Comparison of ENCODE assay signal across 8 mouse cellular contexts in the genomic region with DNA sequence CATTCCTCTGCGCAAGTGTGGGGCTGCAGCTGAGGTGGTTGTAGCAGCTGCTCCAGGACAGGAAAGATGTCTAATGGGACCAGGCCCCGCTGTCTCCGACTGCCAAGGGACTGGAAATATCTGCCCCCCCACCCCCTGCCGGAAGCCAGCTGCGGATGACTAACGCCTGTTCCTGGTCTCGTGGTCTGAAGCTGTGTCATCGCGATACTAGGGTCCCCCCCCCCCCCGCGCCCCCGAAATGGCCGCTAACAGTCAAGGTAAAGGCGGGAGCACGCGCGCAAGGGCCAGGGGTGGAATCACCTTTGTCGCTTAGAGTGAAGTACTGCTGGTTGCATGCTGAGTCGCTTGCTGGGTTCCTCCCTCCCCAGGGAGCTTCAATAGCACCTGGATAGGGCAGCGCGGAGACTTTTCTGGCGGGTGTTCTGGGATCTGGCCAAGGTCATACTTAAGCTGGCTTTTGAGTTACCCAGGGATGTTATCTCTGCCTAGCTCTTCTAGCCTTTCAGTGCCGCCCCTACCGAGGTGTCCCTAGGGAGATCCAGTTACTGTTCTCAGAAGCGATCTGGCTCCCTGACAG. TPM values are rescaled to one million over a fixed set of nuclear protein-coding genes. Genes with fewer than 3 reads are reported as not detected.
DNase-seq lines count a peak whose midpoint lies in the region; ATAC-seq lines count a peak whose summit lies in the region.

A gene (plus strand): TSS at position 205 of the 577 bp plus-strand sequence.
A gene (minus strand): TSS at position 421 of the 577 bp plus-strand sequence.

- intact Hi-C loops in gastrocnemius, postnatal 36 days (cut with DNase I): no loop called here
- intact Hi-C loops in left cerebral cortex, postnatal 14 days (cut with DNase I): no loop called here

- H3K4me3 ChIP-seq in intestine, embryonic 15.5 days (replicated peaks): peak within 1 kb of the TSS; percentile 45

- peak; percentile 45 for DNase-seq in adrenal gland, adult 8-10 months
- DNase-seq in embryo, embryonic 11.5 days (ENCODE audit: low read depth, low spot score): peak; percentile 57
- peak; percentile 49 to 61 for DNase-seq in gastrocnemius, postnatal 36 days
- DNase-seq in left cerebral cortex, postnatal 14 days (ENCODE audit: low spot score in 2 of 2): peak; percentile 41 to 71
- DNase-seq in right cerebral cortex, postnatal 25 days: peak; percentile 58
- DNase-seq in urinary bladder, postnatal 36 days (ENCODE audit: low spot score in 2 of 2): peak; percentile 44 to 47

- WGBS in intestine, embryonic 15.5 days: 14% methylated on average over 25 of the region's 25 CpGs

- H3K4me2 ChIP-seq in intestine, embryonic 15.5 days (replicated peaks): peak within 1 kb of the TSS; percentile 51

- no peaks in the 10 kb centered on the region for H3K9me3 ChIP-seq in intestine, embryonic 15.5 days

- no peaks in the 10 kb centered on the region for H3K36me3 ChIP-seq in intestine, embryonic 15.5 days

- no peaks in the 10 kb centered on the region for H3K27me3 ChIP-seq in intestine, embryonic 15.5 days (replicated peaks)

- peak; percentile 99 for ATAC-seq in intestine, embryonic 15.5 days
- ATAC-seq in megakaryocyte-erythroid progenitor cell, adult 5-6 weeks (replicated peaks; ENCODE audit: low FRiP score, low TSS enrichment, poor library complexity, severe bottlenecking): peak; percentile 98

- H3K4me1 ChIP-seq in intestine, embryonic 15.5 days (replicated peaks): no peaks in the 10 kb centered on the region

- peak within 1 kb of the TSS; percentile 60 for H3K9ac ChIP-seq in intestine, embryonic 15.5 days

- peak within 1 kb of the TSS; percentile 73; the same call in 1 of the 2 replicates for H3K27ac ChIP-seq in intestine, embryonic 15.5 days

RNA-seq across cellular contexts. Expression of the first gene that starts in this region (rescaled TPM):
- 100 to 1,000 TPM in 1 of 4 experiments, 10 to 100 TPM in 3; 71.5 to 114 (median 80.3) TPM for total RNA-seq in adrenal gland, adult 8-10 months (2022)
- 100 to 1,000 TPM; 182 to 227 TPM for total RNA-seq in gastrocnemius, postnatal 36 days (2021)
- polyA plus RNA-seq in intestine, embryonic 15.5 days (2015; fragmentation: Nextera tagmentation; extraction: Ambion mirVana): 59.8 and 81.7 TPM in 2 replicates
- 10 to 100 TPM; 40.5 to 41.8 TPM for total RNA-seq in left cerebral cortex, postnatal 14 days (2021)
- total RNA-seq in megakaryocyte-erythroid progenitor cell, adult 5-6 weeks (2014; fragmentation: Nextera tagmentation): 37.4 and 60.3 TPM in 2 replicates
- total RNA-seq in megakaryocyte-erythroid progenitor cell, adult 5-6 weeks (2017): 76.6 and 114 TPM in 2 replicates

RNA-seq across cellular contexts. Expression of the second gene that starts in this region (rescaled TPM):
- total RNA-seq in adrenal gland, adult 8-10 months (2022): 10 to 100 TPM in 3 of 4 experiments, 1 to 10 TPM in 1; 6.8 to 14.8 (median 12.1) TPM
- total RNA-seq in gastrocnemius, postnatal 36 days (2021): 1 to 10 TPM in 1 of 2 experiments, under 1 TPM in 1; 0.79 to 1.1 TPM
- polyA plus RNA-seq in intestine, embryonic 15.5 days (2015; fragmentation: Nextera tagmentation; extraction: Ambion mirVana): 0.77 and 1.4 TPM in 2 replicates
- 1 to 10 TPM; 1.5 to 1.9 TPM for total RNA-seq in left cerebral cortex, postnatal 14 days (2021)
- 3.1 and 7.6 TPM in 2 replicates for total RNA-seq in megakaryocyte-erythroid progenitor cell, adult 5-6 weeks (2014; fragmentation: Nextera tagmentation)
- 1.7 and 2.2 TPM in 2 replicates for total RNA-seq in megakaryocyte-erythroid progenitor cell, adult 5-6 weeks (2017)

Comparison
In these comparisons a context has a peak if more than half of its experiments do, and no peak if none do; other contexts are left out.
1. Peak in every context shown above with its lines: DNase-seq, ATAC-seq, H3K4me3 ChIP-seq and H3K27ac ChIP-seq.